9 mouse cellular contexts compared by ENCODE assay signal in the genomic region with DNA sequence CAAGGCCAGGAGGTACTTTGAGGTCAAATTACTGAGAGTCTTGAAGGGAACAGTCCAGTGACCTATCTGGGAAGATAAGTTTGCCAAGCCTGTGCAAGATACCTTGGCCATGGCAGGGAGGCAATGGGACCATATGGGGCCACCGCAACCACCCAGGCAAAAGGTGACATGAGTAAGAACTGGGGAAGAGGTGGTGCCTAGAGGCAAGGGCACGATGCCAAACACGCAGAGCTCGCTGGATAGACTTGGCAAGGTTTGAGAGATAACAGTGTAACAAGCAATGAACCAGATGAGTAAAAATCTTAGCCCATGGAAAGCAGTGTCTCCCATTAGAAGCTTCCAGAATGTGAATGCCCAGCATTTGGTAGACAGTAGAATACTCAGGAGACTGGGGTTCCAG.
A peak's percentile ranks its signal among the peaks of the same experiment; 100 is the strongest.
DNase-seq lines count a peak whose midpoint lies in the region; ATAC-seq lines count a peak whose summit lies in the region.
"Had no signal": no experiment of that assay in that cellular context is flagged by ENCODE, and none has a peak within 500 bp of the region (broad histone marks: within the 10 kb centered on the region; RNA-seq: fewer than 3 reads in every experiment).

No protein-coding gene starts in this region.

- peak; percentile 34 for DNase-seq in cerebellum, adult 9-10 months
- DNase-seq in urinary bladder, adult 2 months (ENCODE audit: low spot score), result peak; percentile 23
- no peak for DNase-seq in urinary bladder, postnatal 10 days (ENCODE audit: low spot score)
- DNase-seq in heart, adult 9 months (ENCODE audit: low spot score in 2 of 2), result peak; percentile 13 to 28
- DNase-seq in urinary bladder, postnatal 36 days (ENCODE audit: low spot score in 2 of 2), result peak; percentile 12 to 57
- no peak for DNase-seq in left cerebral cortex, postnatal 10 days (ENCODE audit: extremely low spot score in 1 of 2, low spot score in 2 of 2)
- no peak for DNase-seq in frontal cortex, postnatal 10 days (ENCODE audit: low spot score in 2 of 2)
- DNase-seq: lung, embryonic 14.5 days had no signal

- intact Hi-C loops in left cerebral cortex, postnatal 10 days (cut with DNase I), result no loop called here

- ATAC-seq in cerebellum, adult (ENCODE audit: insufficient number of reproducible peaks, low FRiP score, low TSS enrichment), result no peak

Comparison
In these comparisons a context has a peak if more than half of its experiments do, and no peak if none do; other contexts are left out.
1. DNase-seq: peak in cerebellum, adult 9-10 months (single experiment), urinary bladder, adult 2 months (single experiment), heart, adult 9 months (2 of 2) and urinary bladder, postnatal 36 days (2 of 2); none in urinary bladder, postnatal 10 days (single experiment), left cerebral cortex, postnatal 10 days (0 of 2) and frontal cortex, postnatal 10 days (0 of 2).